Mouse (Mus musculus) effector memory CD4-positive, alpha-beta T cell, adult 5 months (primary cell): Measurements from ENCODE around the gene Fars2. TPM values are rescaled to one million over a fixed set of nuclear protein-coding genes. Genes with fewer than 3 reads are reported as not detected.

Source experiments
- polyA plus RNA-seq: library from polyadenylated mRNA; unstranded; fragments of 100-300 nt; shearing (Covaris generic); gene quantifications from one replicate; pipeline ENCODE4 v1.2.1, GENCODE M21; 2017

The Fars2 gene
- 33.6 TPM for polyA plus RNA-seq

DNA sequence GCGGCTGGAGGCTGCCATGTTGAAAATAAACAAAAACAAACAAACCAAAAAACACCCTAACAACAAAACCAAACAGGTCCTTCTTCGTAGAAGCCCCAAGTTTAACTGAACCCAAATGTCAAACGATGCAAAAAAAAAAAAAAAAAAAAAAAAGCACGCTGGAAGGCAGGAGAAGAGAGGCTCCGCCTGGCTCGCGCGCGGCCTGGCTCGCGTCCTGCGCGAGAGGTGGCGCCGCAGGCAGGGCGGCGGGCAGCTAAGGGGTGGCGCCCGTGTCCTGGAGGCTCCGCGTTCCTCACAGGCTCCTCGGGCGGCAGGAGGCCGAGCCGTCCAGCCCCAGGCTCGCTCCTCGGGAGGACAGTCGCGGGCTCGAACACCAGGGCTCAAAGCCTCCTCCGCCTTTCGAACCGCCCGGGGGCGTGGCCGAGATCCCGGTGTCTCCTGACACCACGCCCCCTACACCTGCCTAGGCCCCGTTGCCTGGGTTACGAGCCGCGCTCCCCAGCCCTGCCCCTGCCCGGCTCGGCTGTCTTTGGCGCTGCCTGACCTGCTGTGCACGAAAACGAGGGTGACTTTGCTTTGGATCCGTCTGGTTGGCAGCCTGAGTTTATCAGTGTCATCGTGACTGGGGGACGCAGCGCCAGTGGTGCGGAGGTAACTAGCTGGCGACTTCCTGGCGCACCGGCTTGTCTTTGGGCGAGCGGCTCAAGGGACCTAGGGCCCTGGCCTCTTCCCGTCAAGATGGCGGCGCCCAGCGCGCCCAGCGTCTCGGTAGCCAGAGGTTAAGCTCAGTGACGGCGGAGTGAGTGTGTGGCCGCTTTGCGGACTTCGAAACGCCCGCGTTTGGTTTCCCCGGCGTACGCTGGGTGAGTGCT is at the start of gene Fars2, which contains the start of gene Lyrm4:
Gene Fars2 (plus strand): TSS at position 270 of the 872 bp plus-strand sequence.
Gene Lyrm4 (minus strand): TSS at position 384 of the 872 bp plus-strand sequence.

DNA sequence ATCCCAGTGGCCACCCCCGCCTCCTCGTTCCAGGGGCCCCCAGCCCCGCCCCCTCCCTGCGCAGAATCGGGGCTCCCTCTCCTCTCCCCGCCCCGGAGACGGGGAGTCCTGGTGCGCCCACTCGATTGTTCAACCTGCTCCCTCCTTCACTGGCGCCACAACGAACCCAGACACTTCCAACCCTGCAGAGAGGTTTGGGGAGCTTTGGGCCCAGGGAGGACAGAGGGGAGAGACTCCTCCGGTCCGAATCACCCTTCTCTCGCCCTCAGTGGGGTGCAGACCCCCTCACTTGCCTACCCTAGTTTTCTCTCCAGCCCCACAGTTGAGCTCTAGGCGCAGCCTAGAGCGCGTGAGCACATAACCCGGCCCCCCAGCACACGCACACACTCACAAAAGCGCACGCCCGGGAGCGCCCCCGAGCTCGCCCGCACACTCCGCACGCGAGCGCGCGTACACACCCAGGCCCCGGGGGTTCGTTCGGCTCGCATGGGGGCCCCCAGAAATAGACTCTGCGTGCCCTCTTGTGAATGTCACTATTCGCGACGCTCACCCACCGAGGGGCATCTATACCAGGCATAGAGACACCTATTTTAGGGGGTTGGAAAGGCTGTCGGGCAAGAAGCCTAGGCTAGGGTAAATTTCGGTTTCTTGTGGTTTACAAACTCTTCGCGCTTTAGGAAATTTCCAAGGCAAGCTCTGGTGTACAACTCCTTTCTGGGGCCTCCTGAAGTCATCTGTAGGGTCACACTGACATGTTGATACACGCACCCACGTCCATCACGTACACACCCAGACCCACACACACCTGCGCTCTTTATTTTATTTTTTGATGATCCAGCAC is 617.7 kb downstream of the Fars2 start, which contains the start of gene Nrn1:
Gene Nrn1 (minus strand): TSS at position 401 of the 841 bp plus-strand sequence.

Other genes starting within 250 kb of the Fars2 start
- gene Rpp40, start 211.1 kb upstream of the Fars2 start, polyA plus RNA-seq: 7.5 TPM
- gene Ppp1r3g, start 158.6 kb upstream of the Fars2 start, polyA plus RNA-seq: not detected
- 7.8 TPM for gene Lyrm4, start 114 bp downstream of the Fars2 start, polyA plus RNA-seq